Mouse (Mus musculus) cerebellum, adult 2 months (tissue): Measurements from ENCODE around the gene Cdh12.

Experiments
- CTCF ChIP-seq: fragments of 200-500 bp; IDR thresholded peaks from 2 replicates; pipeline ENCODE4 v1.5.1; 2011; ENCODE audit warnings: low read depth, mild to moderate bottlenecking, control low read depth, low read length, moderate library complexity, borderline replicate concordance; ENCODE audit not compliant: insufficient read depth
- POLR2A ChIP-seq: fragments of 200-500 bp; IDR thresholded peaks from 2 replicates; pipeline ENCODE4 v1.6.1; 2011; ENCODE audit warnings: low read length, control low read depth, borderline replicate concordance; ENCODE audit not compliant: insufficient read depth

GRCm38 (mm10) chr15:21269856-21270255 is 820.8 kb downstream of the Cdh12 start:
- TF ChIP-seq POLR2A (no peak), CTCF (no peak)
